Mouse (Mus musculus): ENCODE measurements around the gene Ndufa10.
"Not testable (repeated sequence)": the region's sequence is repeated elsewhere in the genome, so short reads cannot be mapped to it uniquely, and the experiment has no call there.

Ndufa10 gene

GRCm38 (mm10) chr1:92473165-92474041 is at the start of gene Ndufa10:
Ndufa10 (minus strand) TSS chr1:92473860.
- DNase-seq, result peak; percentile 95

- peak; percentile 11 for DNase-seq
These were observed 47.7 kb upstream of the Ndufa10 start for GRCm38 (mm10) chr1:92521376-92521775.

- no peak for DNase-seq
These were observed 45.4 kb upstream of the Ndufa10 start for GRCm38 (mm10) chr1:92519046-92519445.

GRCm38 (mm10) chr1:92518561-92518960 is 44.9 kb upstream of the Ndufa10 start, which contains the start of gene Olfr1414:
Olfr1414 (minus strand) TSS chr1:92518661.
- no peak for DNase-seq

GRCm38 (mm10) chr1:92515390-92515789 is 41.7 kb upstream of the Ndufa10 start:
- DNase-seq, result no peak

GRCm38 (mm10) chr1:92511646-92512045 is 38.0 kb upstream of the Ndufa10 start:
- not testable (repeated sequence) for DNase-seq

- no peak for DNase-seq
These were observed 22.3 kb upstream of the Ndufa10 start, which contains the start of gene Olfr1415 for GRCm38 (mm10) chr1:92496001-92496400. Olfr1415 (minus strand) TSS chr1:92496101.

GRCm38 (mm10) chr1:92485013-92485412 is 11.4 kb upstream of the Ndufa10 start, which contains the start of gene Olfr1416:
Olfr1416 (minus strand) TSS chr1:92485113.
- DNase-seq, result no peak

- DNase-seq, result no peak
These were observed 462 bp upstream of the Ndufa10 start for GRCm38 (mm10) chr1:92474066-92474578.

GRCm38 (mm10) chr1:92468891-92469290 is 4.8 kb downstream of the Ndufa10 start:
- DNase-seq, result no peak

- DNase-seq, result no peak
These were observed 15.2 kb downstream of the Ndufa10 start for GRCm38 (mm10) chr1:92458416-92458815.

- DNase-seq, result no peak
These were observed 15.9 kb downstream of the Ndufa10 start for GRCm38 (mm10) chr1:92457758-92458157.

GRCm38 (mm10) chr1:92453751-92454445 is 19.8 kb downstream of the Ndufa10 start:
- DNase-seq, result peak; percentile 47

- no peak for DNase-seq
These were observed 25.4 kb downstream of the Ndufa10 start for GRCm38 (mm10) chr1:92448293-92448692.

- DNase-seq, result no peak
These were observed 32.1 kb downstream of the Ndufa10 start for GRCm38 (mm10) chr1:92441453-92442063.

- DNase-seq, result no peak
These were observed 33.5 kb downstream of the Ndufa10 start for GRCm38 (mm10) chr1:92440066-92440750.

- peak; percentile 84 for DNase-seq
These were observed 35.9 kb downstream of the Ndufa10 start for GRCm38 (mm10) chr1:92437678-92438271.

- no peak for DNase-seq
These were observed 36.8 kb downstream of the Ndufa10 start for GRCm38 (mm10) chr1:92436831-92437321.

- no peak for DNase-seq
These were observed 38.7 kb downstream of the Ndufa10 start for GRCm38 (mm10) chr1:92434986-92435385.

- DNase-seq, result no peak
These were observed 40.9 kb downstream of the Ndufa10 start for GRCm38 (mm10) chr1:92432791-92433190.

GRCm38 (mm10) chr1:92432098-92432497 is 41.6 kb downstream of the Ndufa10 start:
- no peak for DNase-seq

GRCm38 (mm10) chr1:92431420-92431819 is 42.2 kb downstream of the Ndufa10 start:
- no peak for DNase-seq

All from lung, postnatal 36 days (tissue).